Mouse (Mus musculus) frontal cortex, postnatal 36 days (tissue): ENCODE measurements around the gene Gemin7.
"Not testable (repeated sequence)": the region's sequence is repeated elsewhere in the genome, so short reads cannot be mapped to it uniquely, and the experiment has no call there.

ENCODE experiments used
- DNase-seq, 2 experiments: peaks; one replicate each; pipeline ENCODE4 v3.0.0; 2022; ENCODE audit warnings: low spot score in 2 of 2

Gene Gemin7

DNA sequence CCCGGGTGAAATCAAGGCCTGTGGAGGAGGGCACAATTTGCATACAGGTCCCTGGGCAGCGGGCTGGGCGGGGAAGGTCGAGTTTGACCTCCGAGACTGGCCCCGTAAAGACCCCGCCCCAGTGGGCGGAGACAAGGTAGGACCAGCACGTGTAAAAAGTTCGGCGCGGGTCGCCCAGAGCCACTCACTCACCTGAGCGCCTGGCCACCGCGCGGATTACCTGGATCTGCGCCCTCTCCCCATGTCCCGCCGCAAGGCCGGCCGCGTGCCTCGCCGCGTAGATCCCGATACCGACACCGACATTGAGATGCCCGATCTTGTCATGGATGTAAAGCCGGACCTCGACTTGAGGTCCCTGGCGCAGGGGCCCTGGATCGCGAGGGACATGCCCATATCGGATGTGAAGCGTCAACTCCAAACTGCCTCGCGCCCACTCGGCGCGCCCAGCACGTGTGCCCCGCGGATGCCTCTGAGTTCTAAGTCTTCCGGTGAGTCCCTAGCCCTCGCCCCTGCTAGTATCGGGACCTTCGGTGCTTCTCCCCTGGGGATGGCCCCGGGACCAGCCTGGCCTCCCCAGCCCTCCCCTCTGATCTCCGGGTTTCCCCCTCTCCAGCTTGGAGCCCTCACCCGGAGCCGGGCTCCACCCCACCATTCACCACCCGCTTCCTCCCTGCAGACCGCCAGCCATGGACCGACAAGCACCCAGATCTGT lies at the start of gene Gemin7, which contains the start of gene Zfp296:
TSS of gene Gemin7 (minus strand) at position 455 of the 712 bp plus-strand sequence.
TSS of gene Zfp296 (plus strand) at position 147 of the 712 bp plus-strand sequence.
- no peak for DNase-seq

DNA sequence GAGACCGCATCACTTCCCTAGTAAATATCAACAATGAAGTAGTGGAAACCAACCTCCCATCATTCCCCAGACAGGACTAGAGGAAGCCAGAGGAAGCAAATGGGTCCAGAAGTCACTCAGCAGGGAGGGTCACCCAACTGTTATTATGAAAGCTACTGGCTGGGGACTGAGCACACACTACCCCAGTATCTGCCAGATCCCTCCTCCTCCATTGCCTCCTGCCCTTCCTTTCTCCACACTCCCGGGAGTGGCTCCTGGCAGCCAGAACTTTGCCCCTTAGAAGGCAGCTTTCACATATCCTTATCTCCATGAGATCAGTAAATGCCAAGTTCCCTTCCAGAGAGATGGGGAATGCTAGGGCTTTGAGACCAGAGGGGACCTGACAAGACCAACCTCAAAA lies 46.0 kb upstream of the Gemin7 start:
- DNase-seq = no peak

DNA sequence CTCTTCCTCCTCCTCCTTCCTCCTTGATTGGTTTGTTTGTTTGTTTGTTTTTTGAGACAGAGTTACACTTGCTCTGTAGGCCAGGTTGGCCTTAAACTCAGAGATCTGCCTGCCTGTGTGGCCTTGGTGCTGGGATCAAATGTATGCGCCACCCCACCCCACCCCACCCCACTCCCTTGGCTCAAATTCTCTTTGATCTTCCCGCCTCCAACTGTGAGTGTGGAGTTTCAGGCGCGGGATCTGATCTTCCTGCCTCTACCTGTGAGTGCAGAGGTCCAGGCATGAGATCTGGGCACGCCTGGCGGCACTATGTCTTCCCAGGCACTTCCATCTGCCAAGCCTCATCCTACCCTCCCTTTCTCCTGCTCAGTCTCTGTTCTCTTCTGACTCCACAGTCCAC lies 44.8 kb upstream of the Gemin7 start:
- no peak for DNase-seq

DNA sequence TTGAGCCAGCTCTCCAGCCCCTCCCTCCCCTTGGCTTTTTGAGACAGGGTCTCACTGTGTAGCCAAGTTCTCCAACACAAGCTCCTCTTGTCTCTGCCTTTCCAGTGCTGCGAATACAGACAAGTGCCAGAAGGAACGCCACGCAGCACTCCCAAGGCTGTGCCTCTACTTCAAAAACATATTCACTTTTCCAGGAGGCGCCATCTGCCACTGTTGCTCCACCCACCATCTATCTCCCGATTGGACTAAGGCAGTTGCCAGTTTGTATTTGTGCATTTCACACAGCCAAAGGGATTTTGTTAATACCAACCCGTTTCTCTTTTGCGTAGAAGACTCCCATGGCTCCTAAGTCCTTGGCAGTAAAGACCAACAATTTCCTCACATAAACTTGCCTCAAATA lies 43.4 kb upstream of the Gemin7 start:
- DNase-seq = peak; percentile 47 to 74

DNA sequence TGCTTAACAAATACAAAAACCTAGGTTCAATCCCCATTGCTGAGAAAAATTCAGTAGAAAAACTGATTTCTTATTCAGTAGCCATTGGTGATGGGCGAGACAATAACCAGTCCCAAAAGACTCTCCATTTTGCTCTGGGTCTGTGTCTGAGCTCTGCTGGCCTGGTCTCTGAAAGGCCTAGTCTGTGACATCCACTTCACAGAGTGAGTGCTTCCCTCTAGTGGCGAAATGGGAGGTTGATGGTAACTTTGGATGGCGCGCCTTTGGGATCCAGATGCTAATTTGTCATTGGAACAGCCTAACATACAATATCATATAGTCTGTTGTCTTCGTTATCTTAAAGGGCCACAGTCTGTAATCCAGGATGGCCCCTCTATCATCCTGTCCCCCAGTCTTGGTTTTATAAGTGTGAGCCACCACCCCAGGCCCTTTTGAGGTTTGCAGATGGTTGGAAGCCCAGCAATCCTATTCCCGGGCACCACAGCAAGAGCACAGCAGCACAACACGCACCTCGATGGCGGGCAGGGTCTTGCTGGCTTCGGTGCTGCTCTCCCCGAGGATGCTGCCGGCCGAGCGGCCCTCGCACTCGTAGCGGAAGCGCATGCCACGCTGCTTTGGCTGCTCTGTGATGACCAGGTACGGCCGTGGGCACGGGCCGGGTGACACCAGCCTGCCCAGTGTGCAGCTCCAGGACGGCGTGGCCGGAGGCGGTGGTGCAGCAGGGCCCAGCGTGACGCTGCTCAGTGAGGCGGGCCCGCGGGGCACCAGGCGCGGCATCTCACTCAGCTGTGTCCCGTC lies 41.8 kb upstream of the Gemin7 start:
- peak; percentile 56 to 85 for DNase-seq

DNA sequence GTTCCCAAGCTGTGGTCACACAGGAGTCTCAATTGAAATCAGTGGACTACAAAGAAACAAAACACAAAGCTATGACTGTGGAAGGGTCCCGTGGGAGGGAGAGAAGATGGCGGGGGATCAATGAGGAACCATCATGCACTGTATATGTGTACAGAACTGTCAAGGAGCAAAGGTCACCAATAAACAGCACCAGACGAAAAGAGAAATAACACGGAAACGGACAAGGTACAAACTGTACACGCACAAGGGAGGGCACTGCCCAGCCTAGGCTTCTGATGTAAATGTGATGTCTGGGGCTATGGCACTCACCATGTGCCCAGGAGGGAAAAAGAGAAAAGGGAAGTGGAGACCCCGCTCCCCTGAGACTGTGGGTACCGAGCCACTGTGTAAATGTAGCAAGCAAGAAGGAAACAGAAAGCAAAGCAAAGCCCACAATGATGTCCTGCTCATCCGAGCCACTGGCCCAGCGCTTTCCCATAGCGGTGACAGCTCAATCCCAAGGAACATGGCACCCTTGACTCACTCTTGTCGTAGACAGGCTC lies 37.7 kb upstream of the Gemin7 start:
- DNase-seq = no peak

DNA sequence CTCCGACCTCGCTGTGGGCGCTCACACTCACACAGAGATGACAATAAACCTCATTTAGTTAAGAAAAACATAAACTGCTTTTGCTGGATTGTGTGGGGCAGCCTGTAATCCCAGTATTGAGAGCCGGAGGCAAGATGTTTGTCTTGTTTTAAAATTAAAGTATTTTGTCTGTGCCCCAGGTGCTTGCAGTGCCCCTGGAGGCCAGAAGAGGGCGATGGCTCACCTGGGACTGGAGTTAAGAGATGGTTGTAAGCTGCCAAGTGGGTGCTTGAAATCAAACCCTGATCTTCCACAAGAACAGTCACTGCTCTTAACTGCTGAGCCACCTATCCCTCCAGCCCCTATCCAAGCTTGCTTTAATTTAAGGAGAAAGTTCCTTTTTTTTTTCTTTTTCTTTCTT lies 33.6 kb upstream of the Gemin7 start:
- no peak for DNase-seq

DNA sequence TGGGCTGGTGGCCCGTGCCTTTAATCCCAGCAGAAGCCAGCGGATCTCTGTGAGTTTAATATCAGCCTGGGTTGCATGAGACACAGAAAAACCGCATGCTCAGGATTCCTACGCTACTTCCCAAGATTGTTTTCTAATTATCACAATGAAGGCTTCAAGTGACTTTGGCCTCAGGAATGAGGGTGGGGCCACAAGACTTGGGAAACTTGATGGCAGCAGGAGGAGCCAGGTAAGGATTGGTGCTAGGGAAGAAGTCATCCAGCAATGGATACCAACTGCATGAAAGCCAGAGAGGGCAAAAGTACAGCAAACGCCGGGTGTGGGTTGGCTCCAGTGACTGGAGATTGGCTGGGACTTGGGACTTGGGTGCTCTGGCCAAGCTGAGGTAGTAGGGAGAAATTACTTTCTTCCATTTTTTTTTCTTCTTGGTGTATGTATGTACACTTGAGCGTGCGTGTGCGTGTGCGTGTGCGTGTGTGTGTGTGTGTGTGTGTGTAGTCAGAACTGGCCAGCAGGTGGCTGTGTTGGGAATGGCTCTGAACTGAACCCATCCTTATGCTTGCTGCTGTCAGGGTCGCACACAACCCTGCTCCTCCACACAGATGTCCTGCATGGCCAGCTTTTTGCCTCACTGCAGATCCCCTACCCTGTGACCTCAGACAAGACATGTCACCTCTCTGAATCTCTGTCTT lies 32.4 kb upstream of the Gemin7 start:
- DNase-seq = no peak

DNA sequence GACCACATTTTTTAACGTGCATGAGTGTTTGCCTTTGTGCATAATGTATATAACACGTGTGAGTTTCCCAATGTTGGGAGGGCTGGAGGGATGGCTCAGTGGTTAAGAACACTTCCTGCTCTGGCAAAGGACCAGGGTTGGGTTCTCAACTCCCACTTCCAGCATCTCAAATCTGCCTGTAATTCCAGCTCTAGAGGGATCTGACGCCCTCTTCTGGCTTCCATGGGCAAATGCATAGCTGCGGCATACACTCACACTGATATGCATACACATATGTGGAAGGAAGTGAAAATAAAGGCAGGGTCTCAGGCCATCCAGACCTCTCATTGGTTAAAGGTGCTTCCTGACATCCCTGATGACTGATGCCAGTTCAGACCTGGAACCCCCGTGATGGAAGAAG lies 29.9 kb upstream of the Gemin7 start:
- DNase-seq = no peak

DNA sequence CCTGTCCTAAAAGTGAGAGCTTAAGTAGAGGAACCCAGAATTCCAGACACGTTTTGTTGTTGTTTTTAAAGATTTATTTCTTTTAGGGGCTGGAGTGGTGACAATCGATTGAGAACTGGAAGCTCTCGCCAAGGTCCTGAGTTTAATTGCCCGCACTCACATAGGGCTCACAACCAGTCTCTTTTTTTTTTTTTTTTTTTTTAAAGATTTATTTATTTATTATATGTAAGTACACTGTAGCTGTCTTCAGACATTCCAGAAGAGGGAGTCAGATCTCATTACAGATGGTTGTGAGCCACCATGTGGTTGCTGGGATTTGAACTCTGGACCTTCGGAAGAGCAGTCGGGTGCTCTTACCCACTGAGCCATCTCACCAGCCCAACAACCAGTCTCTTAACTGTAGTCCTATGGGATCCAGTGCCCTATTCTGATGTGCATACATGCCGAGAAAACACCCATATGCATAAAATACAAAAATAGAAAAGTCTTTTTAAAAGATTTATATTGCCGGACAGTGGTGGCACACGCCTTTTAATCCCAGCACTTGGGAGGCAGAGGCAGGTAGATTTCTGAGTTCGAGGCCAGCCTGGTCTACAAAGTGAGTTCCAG lies 27.3 kb upstream of the Gemin7 start:
- DNase-seq = not testable (repeated sequence)

DNA sequence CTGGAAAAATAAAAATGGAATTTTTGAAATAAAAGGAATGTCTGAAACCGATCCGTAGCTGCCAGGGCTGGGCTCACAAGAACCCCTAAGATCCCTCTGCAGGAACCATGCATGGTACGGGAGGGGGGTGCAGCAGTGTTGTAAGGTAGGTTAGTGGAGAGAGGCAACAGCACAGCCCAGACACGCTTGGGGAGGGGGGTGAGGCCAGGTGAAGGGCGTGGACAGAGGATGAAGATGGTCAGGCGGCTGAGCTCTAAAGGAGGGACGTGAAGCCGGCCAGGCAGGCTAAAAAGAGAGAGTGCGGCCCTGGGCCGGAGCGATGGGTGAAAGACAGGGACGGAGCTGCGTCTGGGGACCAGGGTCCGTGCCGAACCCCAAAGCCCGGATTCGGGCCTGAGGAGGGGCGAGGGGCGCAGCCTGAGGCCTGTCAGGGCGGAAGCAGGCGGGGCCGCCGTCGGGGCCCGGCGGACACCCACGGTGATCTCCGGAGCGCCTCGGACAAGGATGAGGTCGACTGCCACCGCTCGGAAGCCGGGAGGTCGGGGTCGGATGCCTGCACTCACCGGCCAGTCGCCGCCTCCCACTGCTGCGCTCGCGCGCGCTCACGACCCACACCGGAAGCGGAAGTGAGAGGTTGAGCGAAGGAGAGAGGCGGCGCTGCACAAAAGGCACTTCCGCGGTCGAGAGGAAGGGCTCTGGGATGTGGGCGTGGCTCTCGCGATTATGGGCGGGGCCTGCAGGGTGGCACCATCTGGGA lies 26.6 kb upstream of the Gemin7 start, which contains the start of gene Clasrp:
TSS of gene Clasrp (minus strand) at position 638 of the 757 bp plus-strand sequence.
- peak; percentile 92 to 93 for DNase-seq

DNA sequence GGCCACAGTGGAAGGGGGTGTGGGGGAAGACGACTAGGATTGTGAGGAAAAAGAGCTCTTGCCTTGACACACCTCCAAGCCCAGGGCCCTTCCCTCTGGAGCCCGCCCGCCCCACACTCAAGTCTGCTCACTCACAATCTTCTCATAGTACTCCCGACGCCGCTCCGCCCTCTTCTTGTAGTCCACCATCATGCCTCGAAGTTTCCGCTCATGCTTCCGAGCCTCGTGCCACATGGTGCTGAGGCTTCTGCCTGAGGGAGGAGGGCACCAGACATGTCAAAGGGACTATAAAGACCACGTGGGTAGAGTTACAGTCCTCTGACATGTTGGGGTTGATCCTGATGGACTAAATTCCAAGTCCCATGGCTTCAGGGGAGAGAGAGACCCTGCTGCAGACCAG lies 25.7 kb upstream of the Gemin7 start:
- DNase-seq = no peak

DNA sequence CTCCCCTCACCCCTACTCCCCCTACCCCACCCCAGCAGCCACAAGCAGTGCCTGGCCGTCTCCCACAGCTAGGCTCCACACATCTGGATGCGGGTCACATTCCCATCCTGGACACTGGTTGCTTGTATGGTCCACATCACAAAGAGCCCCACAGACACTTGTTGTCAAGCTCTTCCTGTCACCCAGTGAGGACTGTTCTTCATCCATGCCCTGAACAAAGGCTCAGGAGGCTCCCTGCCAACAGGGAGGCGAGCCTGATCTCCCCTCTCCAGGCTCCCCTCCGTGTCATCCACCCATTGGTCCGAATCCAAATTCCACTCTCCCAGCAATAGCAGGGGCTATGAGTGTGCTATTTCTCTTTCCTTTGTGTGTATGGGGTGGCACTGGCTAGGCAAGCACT lies 23.2 kb upstream of the Gemin7 start:
- DNase-seq = peak in 1 of 2 experiments; percentile 34

DNA sequence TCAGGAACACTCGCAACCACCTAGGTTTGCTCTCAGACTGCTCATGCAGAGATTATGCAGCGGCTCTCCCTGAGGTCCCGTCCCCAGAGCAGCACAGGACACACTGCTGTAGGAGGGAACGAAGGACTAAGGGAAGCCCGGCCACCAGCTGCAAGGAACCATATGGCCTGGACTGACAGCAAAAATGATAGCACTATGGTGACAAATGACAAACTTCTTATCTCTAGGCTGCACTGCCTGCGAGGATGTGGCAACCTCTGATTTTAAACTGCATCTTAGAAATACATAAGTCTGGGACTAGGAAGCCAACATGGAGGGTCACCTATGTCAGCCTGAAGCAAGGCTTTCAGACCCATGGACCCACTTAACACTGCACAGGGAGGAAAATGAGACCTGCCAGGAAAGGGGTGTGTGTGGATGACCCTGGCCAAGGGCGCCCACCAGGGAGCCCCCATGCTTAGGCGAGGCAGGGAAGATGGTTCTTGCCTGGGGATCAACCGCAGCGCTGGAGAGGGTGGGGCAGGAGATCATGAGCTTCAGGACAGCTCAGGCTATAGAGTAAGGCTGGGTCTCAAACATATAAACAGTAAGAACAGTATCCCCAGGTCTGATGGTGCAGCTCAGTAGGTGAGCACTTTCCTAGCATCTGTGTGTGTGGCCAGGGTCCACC lies 15.8 kb upstream of the Gemin7 start:
- DNase-seq = no peak

DNA sequence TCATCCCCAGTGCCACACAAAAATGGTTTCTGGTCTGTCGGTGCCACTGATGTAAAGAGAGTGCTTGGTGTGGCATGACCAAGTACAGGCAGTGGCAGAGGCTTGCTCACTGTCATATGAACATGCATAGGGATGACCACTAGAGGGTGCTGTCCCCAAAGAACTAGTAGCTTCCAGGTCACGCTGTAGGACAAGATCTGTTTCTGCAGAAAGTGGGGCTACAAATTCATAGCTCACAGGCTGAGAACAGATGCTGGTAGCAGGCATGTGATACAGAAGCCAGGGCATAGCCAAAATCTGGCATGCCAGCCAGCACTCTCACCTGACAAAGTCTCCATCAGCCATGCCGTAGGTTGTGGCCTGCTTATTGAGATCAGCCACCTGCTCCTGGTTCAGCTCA lies 12.5 kb upstream of the Gemin7 start:
- DNase-seq = peak; percentile 68 to 81

DNA sequence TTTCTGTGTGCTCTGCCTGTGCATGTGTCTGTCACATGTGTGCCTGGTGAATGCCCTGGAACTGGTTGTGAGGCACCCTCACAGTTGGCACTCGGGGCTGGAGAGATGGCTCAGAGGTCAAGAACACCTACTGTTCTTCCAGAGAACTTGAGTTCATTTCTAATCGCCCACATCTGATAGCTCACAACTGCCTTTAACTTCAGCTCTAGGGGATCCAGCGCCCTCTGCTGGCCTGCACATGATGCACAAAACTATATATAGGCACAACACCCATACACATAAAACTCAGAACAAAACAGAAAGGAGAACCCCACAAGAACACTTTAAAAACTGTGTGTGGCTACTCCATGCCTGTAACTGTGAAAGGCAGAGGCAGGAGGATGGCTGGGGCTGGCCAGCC lies 11.8 kb upstream of the Gemin7 start:
- peak in 1 of 2 experiments; percentile 44 for DNase-seq

DNA sequence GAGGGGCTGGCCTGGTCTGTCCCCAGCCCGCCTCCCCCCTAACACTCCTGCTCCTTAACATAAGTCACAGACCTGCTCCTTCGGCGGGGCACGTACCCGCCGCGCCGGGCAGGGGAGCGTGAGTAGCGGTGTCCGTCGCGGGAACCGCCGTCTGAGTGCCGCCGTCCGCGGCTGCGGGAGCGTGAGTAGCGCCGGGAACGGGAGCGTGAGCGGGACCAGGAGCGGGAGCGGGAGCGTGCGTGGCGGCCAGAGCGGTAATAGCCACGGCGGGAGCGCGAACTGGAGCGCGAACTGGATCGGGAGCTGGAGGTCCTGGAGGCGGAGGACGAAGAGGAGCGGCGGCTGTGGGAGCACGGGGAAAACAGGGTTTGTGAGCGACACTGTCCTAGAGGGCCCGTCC lies 8.9 kb upstream of the Gemin7 start:
- no peak for DNase-seq

DNA sequence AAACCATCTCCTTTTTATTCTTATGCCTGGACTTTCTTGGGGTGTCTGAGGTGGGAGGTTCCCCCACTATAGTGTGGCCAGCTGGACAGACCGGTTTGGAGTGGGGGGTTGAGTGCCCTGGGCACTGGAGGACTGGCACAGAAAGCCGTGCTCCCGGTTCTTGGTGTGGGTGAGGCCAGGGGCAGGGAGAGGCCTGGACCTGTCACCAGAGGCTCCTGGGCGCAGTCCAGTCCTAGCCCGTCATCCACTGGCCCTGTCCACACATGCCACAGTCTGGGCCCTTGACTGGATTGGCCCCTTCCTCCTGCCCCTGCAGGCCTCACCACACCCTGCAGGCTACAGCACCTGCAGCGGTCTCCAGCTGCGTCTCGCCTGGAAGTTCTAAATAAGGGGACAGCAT lies 3.2 kb upstream of the Gemin7 start:
- no peak for DNase-seq

DNA sequence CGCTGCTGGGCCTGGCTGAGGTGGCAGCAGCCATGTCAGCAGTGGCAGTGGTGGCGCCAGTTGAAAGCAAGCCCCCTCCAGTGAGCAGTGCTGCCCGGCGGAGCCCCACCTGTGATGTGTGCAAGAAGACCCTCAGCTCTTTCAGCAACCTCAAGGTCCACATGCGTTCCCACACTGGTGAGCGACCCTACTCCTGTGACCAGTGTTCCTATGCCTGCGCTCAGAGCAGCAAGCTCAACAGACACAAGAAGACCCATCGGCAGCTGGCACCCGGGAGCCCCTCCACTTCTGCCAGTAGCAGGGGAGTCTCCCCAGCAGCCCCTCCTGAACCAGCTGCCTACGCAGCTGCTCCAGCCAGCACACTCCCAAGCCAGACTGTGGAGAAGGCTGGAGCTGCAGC lies 2.4 kb upstream of the Gemin7 start:
- DNase-seq = no peak

DNA sequence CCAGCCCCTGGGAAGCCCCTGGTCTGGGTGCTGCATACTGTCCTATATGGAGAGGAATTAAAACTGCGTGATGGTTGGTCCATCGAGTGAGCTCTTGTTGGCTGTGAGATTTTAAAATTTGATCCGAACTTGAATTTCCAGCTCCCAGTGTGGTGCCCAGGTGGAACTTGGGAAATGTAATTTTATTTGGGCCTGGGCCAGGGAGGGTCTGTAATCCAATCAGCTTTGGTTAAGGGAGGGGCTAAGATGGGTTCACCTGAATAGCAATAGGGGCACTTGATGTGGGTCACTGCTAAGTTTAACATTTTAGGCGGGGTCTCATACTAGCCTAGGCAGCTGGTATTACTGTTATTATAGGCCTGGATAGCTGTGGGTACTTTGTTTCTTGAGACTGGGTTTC lies 1.0 kb upstream of the Gemin7 start:
- no peak for DNase-seq
